Mouse (Mus musculus) lung, postnatal 0 days (tissue): Measurements from ENCODE around the gene Tomm40l. TPM values are rescaled to one million over a fixed set of nuclear protein-coding genes. Genes with fewer than 3 reads are reported as not detected.
"Not testable (repeated sequence)": the region's sequence is repeated elsewhere in the genome, so short reads cannot be mapped to it uniquely, and the experiment has no call there.

ENCODE experiments used
- ATAC-seq: fragments of 200-750 bp; cut with Nextera tagmentation; 2 replicates; pipeline ENCODE4 v1.8.0; 2017; ENCODE audit warnings: moderate library complexity
- DNase-seq: peaks from one replicate; pipeline ENCODE4 v3.0.0-alpha.2; 2016; ENCODE audit warnings: low spot score
- H3K27ac ChIP-seq: fragments of 300-500 bp; sonication (generic); 2 replicates; pipeline ENCODE4 v1.5.1; 2014; ENCODE audit warnings: antibody characterized with exemption, mild to moderate bottlenecking, low read length, mixed read lengths
- H3K27me3 ChIP-seq: fragments of 300-500 bp; sonication (generic); replicated peaks from 2 replicates; pipeline ENCODE4 v1.6.1; 2014; ENCODE audit warnings: low read length, mixed read lengths; ENCODE audit not compliant: insufficient read depth
- H3K36me3 ChIP-seq: fragments of 300-500 bp; sonication (generic); 2 replicates; pipeline ENCODE4 v1.6.1; 2014; ENCODE audit warnings: low read length, mixed read lengths; ENCODE audit not compliant: insufficient read depth
- H3K4me1 ChIP-seq: fragments of 300-500 bp; sonication (generic); 2 replicates; pipeline ENCODE4 v1.6.1; 2014; ENCODE audit warnings: antibody characterized with exemption, low read depth, low read length, mixed read lengths; ENCODE audit not compliant: insufficient read depth
- H3K4me2 ChIP-seq: fragments of 300-500 bp; sonication (generic); replicated peaks from 2 replicates; pipeline ENCODE4 v1.6.1; 2014; ENCODE audit warnings: low read depth, mild to moderate bottlenecking, low read length, moderate library complexity, mixed read lengths
- H3K4me3 ChIP-seq: fragments of 300-500 bp; sonication (generic); 2 replicates; pipeline ENCODE4 v1.5.1; 2014; ENCODE audit warnings: low read depth, low read length
- H3K9ac ChIP-seq: fragments of 300-500 bp; sonication (generic); replicated peaks from 2 replicates; pipeline ENCODE4 v1.6.1; 2014; ENCODE audit warnings: low read depth, mild to moderate bottlenecking
- H3K9me3 ChIP-seq: fragments of 300-500 bp; sonication (generic); 2 replicates; pipeline ENCODE4 v1.6.1; 2016; ENCODE audit warnings: low read length, mixed read lengths
- CTCF ChIP-seq: IDR thresholded peaks from 2 replicates; pipeline ENCODE4 v1.5.1; 2016; ENCODE audit warnings: antibody characterized with exemption, mild to moderate bottlenecking
- EP300 ChIP-seq: IDR thresholded peaks from 2 replicates; pipeline ENCODE4 v1.6.1; 2016; ENCODE audit warnings: antibody characterized with exemption, mild to moderate bottlenecking, control low read depth
- WGBS: fragments of 180-500 bp; shearing (Covaris S2); extraction: QIAGEN DNeasy Blood & Tissue Kit; methylation state at CpG from one replicate; pipeline ENCODE4 v1.1.7; 2014; 5-methylcytosine and 5-hydroxymethylcytosine counted together
- polyA plus RNA-seq: library from polyadenylated mRNA; unstranded; fragments of >200 nt; fragmentation: Nextera tagmentation; extraction: Ambion mirVana; gene quantifications from 2 replicates; pipeline ENCODE4 v1.2.1, GENCODE M21; 2015

The Tomm40l gene
- polyA plus RNA-seq, 1 experiment from 2014 or later = 14.9 TPM

- H3K27me3 ChIP-seq = no peaks in the 10 kb centered on the region
- peak overlapping the region; percentile 94 for H3K27ac ChIP-seq
- peak overlapping the region; percentile 70 for H3K4me2 ChIP-seq
- WGBS = 21% methylated on average over 4 of the region's 4 CpGs
- H3K9ac ChIP-seq = no peak overlapping the region
- H3K9me3 ChIP-seq = no peaks in the 10 kb centered on the region
- TF ChIP-seq CTCF = no peak
- no peak for TF ChIP-seq EP300
- no peaks in the 10 kb centered on the region for H3K36me3 ChIP-seq
- peaks cover 20% of the 10 kb centered on the region; the same call in 1 of the 2 replicates for H3K4me1 ChIP-seq
- ATAC-seq = no peak
- H3K4me3 ChIP-seq = no peak overlapping the region
- DNase-seq = no peak
Observed at GRCm38 (mm10) chr1:171247916-171248315, 25.6 kb upstream of the Tomm40l start.

DNA sequence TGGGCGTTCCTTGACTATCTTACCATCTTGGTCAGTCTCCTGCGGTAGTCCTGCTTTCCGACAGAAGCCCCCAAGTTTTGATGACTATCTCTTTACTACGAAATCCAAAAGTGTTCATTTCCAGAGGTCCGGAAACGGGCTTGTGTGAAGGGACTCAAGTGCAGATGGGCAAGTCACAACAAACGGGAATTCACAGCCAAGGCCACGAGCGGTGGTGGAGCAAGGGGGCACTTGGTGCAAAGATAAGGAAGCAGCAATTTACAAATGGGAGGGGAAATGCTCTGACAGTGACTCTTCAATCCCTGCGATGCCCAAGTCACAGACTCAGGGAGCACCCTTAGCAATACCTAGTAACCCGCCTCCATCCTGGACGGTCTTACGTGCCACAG, 25.1 kb upstream of the Tomm40l start:
- 8% methylated on average over 13 of the region's 13 CpGs for WGBS
- Histone ChIP-seq H3K9ac (0 out of 2 replicates have a peak overlapping the region, but pooled peaks have one; percentile 24), H3K4me1 (peaks cover 20% of the 10 kb centered on the region; the same call in 1 of the 2 replicates), H3K4me3 (peak overlapping the region; percentile 39), H3K36me3 (no peaks in the 10 kb centered on the region), H3K9me3 (no peaks in the 10 kb centered on the region), H3K27me3 (no peaks in the 10 kb centered on the region), H3K4me2 (peak overlapping the region; percentile 70), H3K27ac (peak overlapping the region; percentile 94)
- DNase-seq = no peak
- TF ChIP-seq CTCF = no peak
- no peak for TF ChIP-seq EP300
- peak; percentile 3 for ATAC-seq

GRCm38 (mm10) chr1:171246709-171247452, 24.6 kb upstream of the Tomm40l start:
- Histone ChIP-seq H3K9ac (peak overlapping the region; percentile 83), H3K9me3 (no peaks in the 10 kb centered on the region), H3K4me3 (peak overlapping the region; percentile 71), H3K27ac (peak overlapping the region; percentile 94), H3K27me3 (no peaks in the 10 kb centered on the region), H3K36me3 (no peaks in the 10 kb centered on the region), H3K4me1 (peaks cover 20% of the 10 kb centered on the region; the same call in 1 of the 2 replicates), H3K4me2 (peak overlapping the region; percentile 70)
- ATAC-seq (peak; percentile 93), DNase-seq (peak; percentile 99)
- under 1% methylated on average over 40 of the region's 41 CpGs for WGBS
- TF ChIP-seq CTCF = peak; percentile 91
- peak; percentile 77 for TF ChIP-seq EP300

- no peaks in the 10 kb centered on the region for H3K9me3 ChIP-seq
- no peak overlapping the region for H3K27ac ChIP-seq
- ATAC-seq (no peak), DNase-seq (no peak)
- no peaks in the 10 kb centered on the region for H3K27me3 ChIP-seq
- H3K4me2 ChIP-seq = no peak overlapping the region
- H3K4me1 ChIP-seq = peaks cover 18% of the 10 kb centered on the region; the same call in 1 of the 2 replicates
- TF ChIP-seq EP300 = no peak
- no peak for TF ChIP-seq CTCF
- H3K9ac ChIP-seq = no peak overlapping the region
- 66% methylated on average over 8 of the region's 8 CpGs for WGBS
- H3K4me3 ChIP-seq = no peak overlapping the region
- H3K36me3 ChIP-seq = no peaks in the 10 kb centered on the region
Observed at GRCm38 (mm10) chr1:171245353-171245752, 23.0 kb upstream of the Tomm40l start.

GRCm38 (mm10) chr1:171241952-171242351, 19.6 kb upstream of the Tomm40l start:
- whole genome bisulfite sequencing = 89% methylated on average over 12 of the region's 12 CpGs
- not testable (repeated sequence) for H3K27ac ChIP-seq, H3K27me3 ChIP-seq, ATAC-seq, H3K4me2 ChIP-seq, H3K9ac ChIP-seq, H3K4me1 ChIP-seq, H3K4me3 ChIP-seq, DNase-seq, H3K9me3 ChIP-seq
- TF ChIP-seq CTCF = peak; percentile 16
- H3K36me3 ChIP-seq = peaks cover 26% of the 10 kb centered on the region

GRCm38 (mm10) chr1:171240911-171241310, 18.6 kb upstream of the Tomm40l start:
- ATAC-seq (no peak), DNase-seq (no peak)
- Histone ChIP-seq H3K9me3 (no peaks in the 10 kb centered on the region), H3K9ac (no peak overlapping the region), H3K27me3 (no peaks in the 10 kb centered on the region), H3K4me2 (no peak overlapping the region), H3K4me3 (no peak overlapping the region), H3K36me3 (peaks cover 31% of the 10 kb centered on the region), H3K27ac (peak overlapping the region; percentile 62), H3K4me1 (0 out of 2 replicates have a peak, but pooled peaks cover 4% of the 10 kb centered on the region)
- TF ChIP-seq EP300 (no peak), CTCF (no peak)
- WGBS = 92% methylated on average over 10 of the region's 10 CpGs
